Mouse (Mus musculus) myocyte (in vitro differentiated cells): ENCODE results near the gene Bbs9. TPM values are rescaled to one million over a fixed set of nuclear protein-coding genes. Genes with fewer than 3 reads are reported as not detected.
A peak's percentile ranks its signal among the peaks of the same experiment; 100 is the strongest.
"Not testable (repeated sequence)": the region's sequence is repeated elsewhere in the genome, so short reads cannot be mapped to it uniquely, and the experiment has no call there.

Source experiments
- H3K27me3 ChIP-seq: one replicate; pipeline ENCODE4 v1.6.1; 2011; ENCODE audit not compliant: control insufficient read depth, insufficient read depth, insufficient read length
- H3K36me3 ChIP-seq: one replicate; pipeline ENCODE4 v1.6.1; 2011; ENCODE audit not compliant: control insufficient read depth, insufficient read depth
- H3K4me2 ChIP-seq: one replicate; pipeline ENCODE4 v1.6.1; 2011; ENCODE audit warnings: low read depth, control low read depth
- H3K4me3 ChIP-seq: one replicate; pipeline ENCODE4 v1.5.1; 2011; ENCODE audit warnings: mild to moderate bottlenecking, control low read depth, moderate library complexity
- H3K79me2 ChIP-seq: one replicate; pipeline ENCODE4 v1.6.1; 2011; ENCODE audit not compliant: control insufficient read depth, insufficient read depth
- H3ac ChIP-seq: one replicate; pipeline ENCODE4 v1.6.1; 2011; ENCODE audit not compliant: control insufficient read depth, insufficient read length
- CEBPB ChIP-seq: IDR thresholded peaks from 2 replicates; pipeline ENCODE4 v1.6.1; 2011; ENCODE audit warnings: mild to moderate bottlenecking, moderate library complexity; ENCODE audit not compliant: poor library complexity, insufficient read depth, severe bottlenecking
- E2F4 ChIP-seq: IDR thresholded peaks from one replicate; pipeline ENCODE4 v1.6.1; 2011; ENCODE audit warnings: mild to moderate bottlenecking, control low read depth, moderate library complexity; ENCODE audit not compliant: insufficient read depth
- MAX ChIP-seq: IDR thresholded peaks from one replicate; pipeline ENCODE4 v1.6.1; 2011; ENCODE audit warnings: low read depth, mild to moderate bottlenecking, control low read depth
- MYOD1 ChIP-seq, 3 experiments: IDR thresholded peaks; one replicate each; pipeline ENCODE4 v1.6.1; 2011; ENCODE audit warnings: control low read depth in 2 of 3, low read depth in 2 of 3, mild to moderate bottlenecking in 2 of 3, moderate library complexity in 1 of 3; ENCODE audit not compliant: insufficient read length in 2 of 3, control insufficient read depth in 1 of 3
- MYOG ChIP-seq, 3 experiments: IDR thresholded peaks; one replicate each; pipeline ENCODE4 v1.6.1; 2011; ENCODE audit warnings: control low read depth in 2 of 3, low read depth in 2 of 3, mild to moderate bottlenecking in 2 of 3; ENCODE audit not compliant: insufficient read length in 2 of 3, control insufficient read depth in 1 of 3, insufficient read depth in 1 of 3
- POLR2A ChIP-seq: IDR thresholded peaks from one replicate; pipeline ENCODE4 v1.6.1; 2011; ENCODE audit warnings: low read depth, mild to moderate bottlenecking, control low read depth, moderate library complexity; ENCODE audit not compliant: insufficient read length
- POLR2AphosphoS2 ChIP-seq: IDR thresholded peaks from one replicate; pipeline ENCODE4 v1.6.1; 2011; ENCODE audit warnings: low read depth, control low read depth; ENCODE audit not compliant: insufficient read length
- REST ChIP-seq: IDR thresholded peaks from one replicate; pipeline ENCODE4 v1.6.1; 2011; ENCODE audit warnings: mild to moderate bottlenecking, control low read depth, moderate library complexity; ENCODE audit not compliant: insufficient read depth, insufficient read length
- SRF ChIP-seq: IDR thresholded peaks from one replicate; pipeline ENCODE4 v1.6.1; 2011; ENCODE audit warnings: low read depth; ENCODE audit not compliant: control insufficient read depth, insufficient read length
- TCF12 ChIP-seq: IDR thresholded peaks from one replicate; pipeline ENCODE4 v1.6.1; 2011; ENCODE audit warnings: mild to moderate bottlenecking, control low read depth; ENCODE audit not compliant: poor library complexity, insufficient read depth, severe bottlenecking
- TCF3 ChIP-seq: IDR thresholded peaks from one replicate; pipeline ENCODE4 v1.6.1; 2011; ENCODE audit warnings: low read depth, control low read depth; ENCODE audit not compliant: insufficient read length
- USF1 ChIP-seq: IDR thresholded peaks from one replicate; pipeline ENCODE4 v1.6.1; 2011; ENCODE audit warnings: low read depth, mild to moderate bottlenecking, control low read depth, moderate library complexity
- polyA plus RNA-seq: library from polyadenylated mRNA; unstranded; fragments of >200 nt; fragmentation: generic; extraction: Trizol; gene quantifications from one replicate; pipeline ENCODE4 v1.2.1, GENCODE M21; 2012; ENCODE audit warnings: missing spikeins

Gene Bbs9
- polyA plus RNA-seq, 1 experiment, result 3.6 TPM

DNA sequence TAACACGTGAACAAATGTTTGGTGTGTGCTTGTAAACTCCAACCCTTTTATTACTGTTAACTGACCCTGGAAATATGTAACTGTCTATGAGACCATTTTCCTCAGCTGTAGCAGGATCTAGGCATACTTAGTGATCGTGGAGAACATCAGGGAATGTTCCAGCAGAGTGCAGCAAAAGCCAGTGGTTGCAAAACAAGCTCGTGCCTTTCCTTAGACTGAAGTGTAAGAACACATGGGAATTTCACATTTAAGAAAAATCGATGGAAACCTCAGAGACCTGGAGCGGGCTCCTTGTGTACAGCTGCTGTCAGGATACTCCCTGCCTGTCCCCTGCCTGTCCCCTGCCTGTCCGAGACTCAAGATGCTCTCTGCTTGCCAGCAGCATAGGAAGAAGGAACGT is 234.5 kb downstream of the Bbs9 start:
- Histone ChIP-seq H3K4me3 (no peak overlapping the region), H3K4me2 (no peak overlapping the region), H3K36me3 (no peaks in the 10 kb centered on the region), H3ac (no peak overlapping the region), H3K79me2 (no peaks in the 10 kb centered on the region), H3K27me3 (no peaks in the 10 kb centered on the region)
- no peak for TF ChIP-seq SRF
- TF ChIP-seq MYOD1 (IDR thresholded peaks at IDR 0.05; ENCODE audit: control insufficient read depth in 1 of 3, insufficient read length in 2 of 3, low read depth in 2 of 3), result no peak
- no peak for TF ChIP-seq USF1
- no peak for TF ChIP-seq MYOG (IDR thresholded peaks at IDR 0.05; ENCODE audit: control insufficient read depth in 1 of 3, insufficient read depth in 1 of 3, insufficient read length in 2 of 3, low read depth in 2 of 3)
- no peak for TF ChIP-seq REST
- TF ChIP-seq CEBPB, result no peak
- no peak for TF ChIP-seq POLR2AphosphoS2
- TF ChIP-seq E2F4, result no peak
- TF ChIP-seq TCF12, result no peak
- TF ChIP-seq MAX, result no peak
- no peak for TF ChIP-seq POLR2A
- no peak for TF ChIP-seq TCF3

DNA sequence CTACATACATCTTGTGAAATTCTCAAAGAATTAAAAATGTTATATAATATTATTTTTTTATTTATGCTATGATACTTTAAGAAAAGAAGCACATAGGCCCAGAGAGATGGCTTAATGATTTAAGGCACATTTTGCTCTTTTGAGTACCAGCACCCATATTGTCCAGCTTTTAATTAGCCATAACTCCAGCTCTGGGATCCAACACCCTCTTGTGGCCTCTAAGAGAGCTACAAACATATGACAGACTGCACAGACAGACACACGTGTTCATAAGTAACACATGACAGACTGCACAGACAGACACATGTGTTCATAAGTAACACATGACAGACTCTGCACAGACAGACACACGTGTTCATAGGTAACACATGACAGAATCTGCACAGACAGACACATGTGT is 235.8 kb downstream of the Bbs9 start:
- no peaks in the 10 kb centered on the region for H3K27me3 ChIP-seq
- H3K4me3 ChIP-seq, result no peak overlapping the region
- no peak for TF ChIP-seq CEBPB
- no peak for TF ChIP-seq POLR2A
- no peak for TF ChIP-seq SRF
- no peak for TF ChIP-seq TCF12
- no peak for TF ChIP-seq POLR2AphosphoS2
- TF ChIP-seq E2F4, result no peak
- no peak for TF ChIP-seq REST
- no peak for TF ChIP-seq MYOD1 (IDR thresholded peaks at IDR 0.05; ENCODE audit: control insufficient read depth in 1 of 3, insufficient read length in 2 of 3, low read depth in 2 of 3)
- TF ChIP-seq TCF3, result no peak
- no peak for TF ChIP-seq USF1
- TF ChIP-seq MAX, result no peak
- no peak for TF ChIP-seq MYOG (IDR thresholded peaks at IDR 0.05; ENCODE audit: control insufficient read depth in 1 of 3, insufficient read depth in 1 of 3, insufficient read length in 2 of 3, low read depth in 2 of 3)
- no peaks in the 10 kb centered on the region for H3K36me3 ChIP-seq
- no peak overlapping the region for H3K4me2 ChIP-seq
- no peaks in the 10 kb centered on the region for H3K79me2 ChIP-seq
- no peak overlapping the region for H3ac ChIP-seq

DNA sequence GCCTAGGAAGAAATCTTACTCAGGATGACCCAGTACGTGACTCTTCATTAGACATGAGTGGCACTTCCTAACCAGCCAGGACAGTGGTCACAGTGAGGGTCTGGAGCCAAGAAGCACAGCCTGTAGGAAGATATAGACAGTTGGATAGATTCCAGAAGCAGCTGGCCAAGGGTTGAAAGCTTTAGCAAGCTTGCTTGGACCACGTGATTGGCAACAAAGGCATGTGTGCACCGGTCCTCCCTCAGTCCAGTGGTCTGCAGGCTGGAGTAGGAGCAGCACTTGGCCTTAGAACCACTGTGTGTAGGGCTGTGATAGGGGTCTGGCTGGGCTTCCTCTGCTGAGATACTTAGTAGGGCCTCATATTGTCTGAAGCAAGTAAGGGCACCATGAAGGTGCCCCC is 237.2 kb downstream of the Bbs9 start:
- Histone ChIP-seq H3K4me2 (no peak overlapping the region), H3K79me2 (no peaks in the 10 kb centered on the region), H3K36me3 (no peaks in the 10 kb centered on the region), H3K4me3 (no peak overlapping the region), H3ac (no peak overlapping the region), H3K27me3 (no peaks in the 10 kb centered on the region)
- TF ChIP-seq MYOD1 (IDR thresholded peaks at IDR 0.05; ENCODE audit: control insufficient read depth in 1 of 3, insufficient read length in 2 of 3, low read depth in 2 of 3), result no peak
- no peak for TF ChIP-seq USF1
- TF ChIP-seq E2F4, result no peak
- TF ChIP-seq MAX, result no peak
- no peak for TF ChIP-seq REST
- TF ChIP-seq POLR2A, result no peak
- no peak for TF ChIP-seq TCF12
- no peak for TF ChIP-seq SRF
- no peak for TF ChIP-seq POLR2AphosphoS2
- TF ChIP-seq MYOG (IDR thresholded peaks at IDR 0.05; ENCODE audit: control insufficient read depth in 1 of 3, insufficient read depth in 1 of 3, insufficient read length in 2 of 3, low read depth in 2 of 3), result no peak
- no peak for TF ChIP-seq CEBPB
- TF ChIP-seq TCF3, result no peak

DNA sequence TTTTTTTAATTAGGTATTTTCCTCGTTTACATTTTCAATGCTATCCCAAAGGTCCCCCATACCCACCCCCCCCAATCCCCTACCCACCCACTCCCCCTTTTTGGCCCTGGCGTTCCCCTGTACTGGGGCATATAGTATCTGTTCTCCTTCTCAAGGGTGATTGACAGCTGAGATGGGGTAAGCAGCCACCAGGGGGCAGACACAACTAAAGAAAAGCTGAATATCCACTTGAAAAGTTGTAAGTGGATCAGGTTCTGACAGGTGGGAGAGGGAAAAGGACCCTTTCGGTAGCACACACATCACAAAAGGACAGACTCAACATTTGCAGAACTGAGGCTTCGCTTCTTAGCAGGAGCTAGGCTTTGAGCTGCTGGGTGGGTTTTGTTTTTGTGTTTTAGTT is 237.8 kb downstream of the Bbs9 start:
- H3ac ChIP-seq, H3K27me3 ChIP-seq, H3K4me3 ChIP-seq, H3K79me2 ChIP-seq, H3K4me2 ChIP-seq, H3K36me3 ChIP-seq: not testable (repeated sequence)
- peak in 1 of 3 experiments; percentile 14 for TF ChIP-seq MYOD1 (IDR thresholded peaks at IDR 0.05; ENCODE audit: control insufficient read depth in 1 of 3, insufficient read length in 2 of 3, low read depth in 2 of 3)

DNA sequence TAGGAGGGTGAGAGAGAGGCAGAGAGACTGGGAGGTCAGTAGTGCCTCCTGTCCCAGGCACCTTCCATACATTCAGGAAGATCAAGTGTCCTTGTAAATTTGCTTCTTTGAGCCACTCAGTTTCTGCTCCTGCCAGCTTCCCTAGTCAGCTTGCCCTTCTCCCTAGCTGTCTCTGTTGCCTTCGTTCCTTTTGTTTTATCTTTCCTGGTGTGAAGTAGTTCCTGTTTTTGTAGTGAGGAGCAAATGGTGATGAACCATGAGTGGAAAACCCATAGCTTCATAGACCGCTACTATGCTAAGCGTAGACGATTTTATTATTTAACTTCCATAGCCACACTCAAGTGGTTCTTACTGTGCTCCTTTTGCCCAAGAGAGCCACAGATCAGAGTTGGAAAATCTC is 242.1 kb downstream of the Bbs9 start:
- TF ChIP-seq MYOD1 (IDR thresholded peaks at IDR 0.05; ENCODE audit: control insufficient read depth in 1 of 3, insufficient read length in 2 of 3, low read depth in 2 of 3) (no peak), CEBPB (no peak), TCF12 (no peak), MYOG (IDR thresholded peaks at IDR 0.05; ENCODE audit: control insufficient read depth in 1 of 3, insufficient read depth in 1 of 3, insufficient read length in 2 of 3, low read depth in 2 of 3) (no peak), TCF3 (no peak), SRF (no peak), MAX (no peak), REST (no peak), E2F4 (no peak), USF1 (no peak)
- H3K4me3 ChIP-seq, result no peak overlapping the region
- no peaks in the 10 kb centered on the region for H3K36me3 ChIP-seq
- H3K27me3 ChIP-seq, result no peaks in the 10 kb centered on the region
- no peak overlapping the region for H3ac ChIP-seq
- no peaks in the 10 kb centered on the region for H3K79me2 ChIP-seq
- H3K4me2 ChIP-seq, result no peak overlapping the region
